Comparison of ENCODE assay signal across 8 mouse cellular contexts in the genomic region with DNA sequence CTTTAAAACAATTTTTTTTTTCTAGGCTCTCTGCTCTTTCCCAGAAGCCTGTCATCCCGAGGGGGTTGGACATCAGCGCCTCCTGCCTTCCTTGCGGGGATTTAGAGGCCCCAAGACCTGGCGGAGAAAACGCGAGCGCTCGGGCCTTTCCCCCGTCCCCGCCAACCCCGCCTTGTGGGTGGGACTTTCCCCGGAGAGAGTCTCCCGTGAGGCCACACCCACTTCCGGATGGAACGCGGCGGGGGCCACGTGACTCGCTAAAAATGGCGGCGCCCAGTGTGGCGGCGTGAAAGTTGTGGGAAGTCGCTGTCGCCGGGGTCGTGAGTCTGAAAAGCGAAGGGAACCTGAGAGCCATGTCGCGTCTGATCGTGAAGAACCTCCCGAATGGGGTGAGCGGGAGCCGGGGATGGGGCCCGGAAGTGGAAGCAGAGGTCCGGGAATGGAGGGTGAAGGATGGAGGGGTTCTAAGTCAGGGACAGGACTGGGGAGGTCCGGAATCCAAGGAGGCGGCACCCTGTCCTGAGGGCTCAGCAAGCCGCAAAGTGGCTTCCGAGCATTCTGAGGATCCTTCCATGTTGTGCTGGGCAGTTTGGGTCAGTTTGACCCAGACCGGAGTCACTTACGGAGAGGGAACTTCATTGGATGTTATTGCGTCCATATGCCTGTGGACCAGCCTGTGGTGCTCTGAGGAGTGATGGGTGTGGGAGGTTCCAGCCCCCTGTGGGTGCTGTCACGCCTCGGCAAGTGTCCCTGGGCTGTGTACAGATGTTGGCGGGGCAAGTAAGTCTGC. TPM values are rescaled to one million over a fixed set of nuclear protein-coding genes. Genes with fewer than 3 reads are reported as not detected.
DNase-seq lines count a peak whose midpoint lies in the region; ATAC-seq lines count a peak whose summit lies in the region.

A gene (plus strand): TSS at position 205 of the 790 bp plus-strand sequence.

- DNase-seq in R1 (ENCODE audit: low read depth, low spot score), result peak; percentile 95
- DNase-seq in cerebellum, postnatal 25 days, result peak; percentile 92 to 96
- peak; percentile 88 to 89 for DNase-seq in frontal cortex, postnatal 36 days (ENCODE audit: low spot score in 2 of 2)
- DNase-seq in left cerebral cortex, adult 18-20 months (ENCODE audit: low spot score in 2 of 2), result peak; percentile 93 to 94
- peak; percentile 94 for DNase-seq in right cerebral cortex, adult 18-20 months
- peak; percentile 72 for DNase-seq in urinary bladder, postnatal 10 days (ENCODE audit: low spot score)

- peak within 1 kb of the TSS; percentile 82 for H3K4me3 ChIP-seq in hindbrain, embryonic 16.5 days (ENCODE audit: low read length)
- H3K4me3 ChIP-seq in macrophage (ENCODE audit: inconsistent target), result peak within 1 kb of the TSS; percentile 99

- H3K4me2 ChIP-seq in hindbrain, embryonic 16.5 days (ENCODE audit: low read length), result peak within 1 kb of the TSS; percentile 97

- H3K79me2 ChIP-seq in macrophage (ENCODE audit: inconsistent target), result peaks cover 10% of the 10 kb centered on the region; the same call in 1 of the 2 replicates

- H3K9me3 ChIP-seq in hindbrain, embryonic 16.5 days (ENCODE audit: control insufficient read depth, low read length), result no peaks in the 10 kb centered on the region

- H3K4me1 ChIP-seq in hindbrain, embryonic 16.5 days (ENCODE audit: control insufficient read depth, insufficient read depth, low read depth, low read length), result peaks cover 4% of the 10 kb centered on the region; the same call in 1 of the 2 replicates

- H3K27me3 ChIP-seq in hindbrain, embryonic 16.5 days (replicated peaks; ENCODE audit: control insufficient read depth, insufficient read depth, low read length), result no peaks in the 10 kb centered on the region

- peak; percentile 95 for ATAC-seq in hindbrain, embryonic 16.5 days

- H3K36me3 ChIP-seq in hindbrain, embryonic 16.5 days (ENCODE audit: control insufficient read depth, insufficient read depth, low read length), result peaks cover 16% of the 10 kb centered on the region
- peaks cover 18% of the 10 kb centered on the region; the same call in 1 of the 2 replicates for H3K36me3 ChIP-seq in macrophage (ENCODE audit: inconsistent target)

- WGBS in hindbrain, embryonic 16.5 days, result 1% methylated on average over 43 of the region's 46 CpGs
- WGBS in macrophage (ENCODE audit: missing documents), result under 1% methylated on average over 46 of the region's 46 CpGs

- peak within 1 kb of the TSS; percentile 61; the same call in 1 of the 2 replicates for H3K27ac ChIP-seq in hindbrain, embryonic 16.5 days (ENCODE audit: low read depth, low read length)
- peak within 1 kb of the TSS; percentile 46 for H3K27ac ChIP-seq in macrophage

- H3K9ac ChIP-seq in hindbrain, embryonic 16.5 days (ENCODE audit: low read depth, low read length), result peak within 1 kb of the TSS; percentile 75

RNA-seq across cellular contexts. Expression of the gene that starts here (rescaled TPM):
- polyA plus RNA-seq in hindbrain, embryonic 16.5 days (2015; fragmentation: Nextera tagmentation; extraction: Ambion mirVana), result 21.4 and 21.9 TPM in 2 replicates
- total RNA-seq in left cerebral cortex, adult 18-20 months (2021), result 10 to 100 TPM; 19.5 to 20.4 TPM
- total RNA-seq in macrophage (2018; cell fraction: chromatin; rRNA removed), result 10 to 100 TPM; 12.1 to 52.4 (median 25.4) TPM
- 10 to 100 TPM in 23 of 26 experiments, 1 to 10 TPM in 3; 8.2 to 20.0 (median 12.3) TPM for total RNA-seq in macrophage (2018; cell fraction: cytosol; rRNA removed)
- 10 to 100 TPM in 24 of 26 experiments, 1 to 10 TPM in 2; 9.2 to 31.5 (median 15.5) TPM for total RNA-seq in macrophage (2018; cell fraction: nucleus; rRNA removed)
- 8.6 to 22.2 TPM (median 19.3 TPM) in 3 replicates for polyA plus RNA-seq in macrophage (2018)

Comparison
In these comparisons a context has a peak if more than half of its experiments do, and no peak if none do; other contexts are left out.
1. Peak in every context shown above with its lines: DNase-seq, ATAC-seq, H3K4me3 ChIP-seq and H3K27ac ChIP-seq.